Mouse (Mus musculus): ENCODE measurements around the gene Msh5. TPM values are rescaled to one million over a fixed set of nuclear protein-coding genes. Genes with fewer than 3 reads are reported as not detected.
"Not testable (repeated sequence)": the region's sequence is repeated elsewhere in the genome, so short reads cannot be mapped to it uniquely, and the experiment has no call there.

Gene Msh5
- polyA plus RNA-seq, 1 experiment from 2014 or later: 5.9 TPM

DNA sequence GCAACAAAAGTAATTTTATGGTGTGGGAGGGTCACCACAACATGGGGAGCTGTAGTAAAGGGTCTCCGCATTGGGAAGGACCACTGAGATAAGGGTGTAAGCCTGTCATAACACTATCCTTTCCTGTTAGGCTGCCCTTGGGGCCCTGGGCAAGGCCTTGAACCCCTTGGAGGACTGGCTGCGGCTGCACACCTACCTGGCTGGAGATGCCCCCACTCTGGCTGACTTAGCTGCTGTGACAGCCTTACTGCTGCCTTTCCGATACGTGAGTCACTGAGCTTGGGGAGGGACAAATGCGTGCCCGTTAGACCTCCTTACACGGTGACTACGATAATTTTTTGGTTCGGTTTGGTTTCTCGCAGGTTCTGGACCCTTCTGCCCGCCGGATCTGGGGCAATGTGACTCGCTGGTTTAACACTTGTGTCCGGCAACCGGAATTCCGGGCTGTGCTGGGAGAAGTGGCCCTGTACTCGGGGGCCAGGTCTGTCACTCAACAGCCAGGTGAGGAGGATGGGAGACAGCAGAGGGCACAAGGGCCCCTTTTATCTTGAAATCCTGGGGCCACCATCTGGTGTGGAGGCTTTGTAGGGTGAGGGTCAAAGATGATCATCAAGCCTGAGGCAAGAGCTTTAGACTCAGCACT, 42.3 kb downstream of the Msh5 start:
- ATAC-seq (ENCODE audit: low FRiP score, low TSS enrichment): no peak
- Histone ChIP-seq H3K4me2 (replicated peaks; ENCODE audit: low read depth, low read length) (no peak overlapping the region), H3K9me3 (ENCODE audit: control insufficient read depth, low read length) (no peaks in the 10 kb centered on the region), H3K9ac (ENCODE audit: low read depth, low read length) (no peak overlapping the region), H3K27me3 (ENCODE audit: control insufficient read depth, insufficient read depth, low read length) (no peaks in the 10 kb centered on the region), H3K36me3 (ENCODE audit: control insufficient read depth, insufficient read depth, low read length) (peaks cover 49% of the 10 kb centered on the region), H3K4me1 (ENCODE audit: control insufficient read depth, insufficient read depth, low read length) (peaks cover 24% of the 10 kb centered on the region), H3K4me3 (ENCODE audit: low read length) (no peak overlapping the region), H3K27ac (ENCODE audit: low read depth, low read length) (no peak overlapping the region)
- WGBS: 94% methylated on average over 17 of the region's 17 CpGs

DNA sequence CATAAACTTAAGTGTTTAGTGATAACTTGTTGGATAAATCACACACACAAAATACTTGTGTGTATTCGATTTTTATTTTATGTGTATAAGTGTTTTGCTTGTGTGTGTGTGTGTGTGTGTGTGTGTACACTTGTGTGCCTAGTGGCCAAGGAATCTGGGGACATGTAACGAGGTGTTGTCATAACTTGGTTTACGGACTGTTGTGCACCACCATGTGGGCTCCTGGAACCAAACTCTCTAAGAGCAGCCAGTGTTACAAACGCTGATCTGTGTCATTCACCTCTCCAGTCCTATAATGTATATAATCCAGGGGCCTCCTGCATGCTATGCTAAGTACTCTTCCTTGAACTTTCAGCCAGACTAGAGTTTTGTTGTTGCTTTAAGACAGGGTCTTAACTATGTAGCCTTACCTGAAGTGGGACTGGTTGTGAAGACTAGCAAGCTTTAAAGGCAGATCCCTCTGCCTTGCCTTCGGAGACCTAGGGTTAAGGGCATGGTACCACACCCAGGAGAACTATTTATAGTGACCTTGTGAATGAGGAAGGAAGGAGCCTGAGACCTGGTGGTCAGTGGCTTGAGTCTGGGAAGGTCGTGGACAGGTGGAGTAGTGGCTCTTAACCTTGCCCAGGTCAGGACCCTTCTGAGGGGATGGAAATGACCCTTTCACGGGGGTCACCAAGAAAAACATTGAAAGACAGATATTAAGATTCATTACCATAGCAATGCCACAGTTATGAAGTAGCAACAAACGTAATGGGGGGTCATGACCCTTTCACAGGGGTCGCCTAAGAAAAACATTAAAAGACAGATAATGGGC, 43.3 kb downstream of the Msh5 start:
- no peak overlapping the region for H3K27ac ChIP-seq (ENCODE audit: low read depth, low read length)
- H3K27me3 ChIP-seq (ENCODE audit: control insufficient read depth, insufficient read depth, low read length): no peaks in the 10 kb centered on the region
- 50% methylated on average over 9 of the region's 9 CpGs for WGBS
- peaks cover 47% of the 10 kb centered on the region for H3K36me3 ChIP-seq (ENCODE audit: control insufficient read depth, insufficient read depth, low read length)
- no peaks in the 10 kb centered on the region for H3K9me3 ChIP-seq (ENCODE audit: control insufficient read depth, low read length)
- H3K9ac ChIP-seq (ENCODE audit: low read depth, low read length): peak overlapping the region; percentile 86; the same call in 1 of the 2 replicates
- no peak for ATAC-seq (ENCODE audit: low FRiP score, low TSS enrichment)
- H3K4me3 ChIP-seq (ENCODE audit: low read length): peak overlapping the region; percentile 95
- H3K4me1 ChIP-seq (ENCODE audit: control insufficient read depth, insufficient read depth, low read length): peaks cover 28% of the 10 kb centered on the region
- peak overlapping the region; percentile 97 for H3K4me2 ChIP-seq (replicated peaks; ENCODE audit: low read depth, low read length)

GRCm38 (mm10) chr17:35002153-35002865, 44.2 kb downstream of the Msh5 start:
- Histone ChIP-seq H3K4me3 (ENCODE audit: low read length) (peak overlapping the region; percentile 95), H3K4me2 (replicated peaks; ENCODE audit: low read depth, low read length) (peak overlapping the region; percentile 97), H3K9me3 (ENCODE audit: control insufficient read depth, low read length) (no peaks in the 10 kb centered on the region), H3K9ac (ENCODE audit: low read depth, low read length) (peak overlapping the region; percentile 86), H3K4me1 (ENCODE audit: control insufficient read depth, insufficient read depth, low read length) (peaks cover 28% of the 10 kb centered on the region), H3K27me3 (ENCODE audit: control insufficient read depth, insufficient read depth, low read length) (no peaks in the 10 kb centered on the region), H3K27ac (ENCODE audit: low read depth, low read length) (peak overlapping the region; percentile 98), H3K36me3 (ENCODE audit: control insufficient read depth, insufficient read depth, low read length) (peaks cover 45% of the 10 kb centered on the region)
- WGBS: 5% methylated on average over 12 of the region's 12 CpGs
- ATAC-seq (ENCODE audit: low FRiP score, low TSS enrichment): no peak

DNA sequence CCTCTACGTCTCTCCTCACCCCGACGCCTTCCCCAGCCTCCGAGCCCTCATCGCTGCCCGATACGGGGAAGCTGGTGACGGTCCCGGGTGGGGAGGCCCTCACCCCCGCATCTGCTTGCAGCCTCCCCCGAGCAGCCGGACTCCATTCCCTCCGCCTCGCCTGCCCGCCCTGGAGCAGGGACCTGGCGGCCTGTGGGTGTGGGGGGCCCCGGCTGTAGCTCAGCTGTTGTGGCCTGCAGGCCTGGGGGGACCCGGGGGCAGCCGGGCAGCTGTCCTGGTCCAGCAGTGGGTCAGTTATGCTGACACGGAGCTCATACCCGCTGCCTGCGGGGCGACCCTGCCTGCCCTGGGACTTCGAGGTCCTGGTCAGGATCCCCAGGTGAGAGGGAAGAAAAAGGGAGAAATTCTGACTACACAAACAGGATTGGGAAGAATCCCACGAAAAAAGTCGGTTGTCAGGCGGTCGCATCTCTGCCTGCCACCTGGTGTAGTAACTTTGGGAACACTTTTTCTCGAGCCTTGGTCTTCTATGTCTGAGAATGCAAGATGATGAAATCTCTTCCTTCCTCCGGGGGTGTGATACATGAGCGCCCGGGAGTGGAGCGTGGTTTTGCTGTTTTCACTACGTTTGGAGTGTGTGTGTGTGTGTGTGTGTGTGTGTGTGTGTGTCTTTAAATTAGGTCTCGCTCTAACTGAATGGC, 44.9 kb downstream of the Msh5 start:
- Histone ChIP-seq H3K9me3 (ENCODE audit: control insufficient read depth, low read length) (no peaks in the 10 kb centered on the region), H3K4me2 (replicated peaks; ENCODE audit: low read depth, low read length) (peak overlapping the region; percentile 97), H3K4me3 (ENCODE audit: low read length) (peak overlapping the region; percentile 95), H3K4me1 (ENCODE audit: control insufficient read depth, insufficient read depth, low read length) (peaks cover 28% of the 10 kb centered on the region), H3K27ac (ENCODE audit: low read depth, low read length) (peak overlapping the region; percentile 98), H3K27me3 (ENCODE audit: control insufficient read depth, insufficient read depth, low read length) (no peaks in the 10 kb centered on the region), H3K36me3 (ENCODE audit: control insufficient read depth, insufficient read depth, low read length) (peaks cover 39% of the 10 kb centered on the region), H3K9ac (ENCODE audit: low read depth, low read length) (peak overlapping the region; percentile 86)
- peak; percentile 9 for ATAC-seq (ENCODE audit: low FRiP score, low TSS enrichment)
- under 1% methylated on average over 35 of the region's 35 CpGs for WGBS

GRCm38 (mm10) chr17:35000717-35001451, 45.7 kb downstream of the Msh5 start, which contains the start of gene Vars:
Gene Vars, plus strand, starts transcription at chr17:35000987.
- H3K4me2 ChIP-seq (replicated peaks; ENCODE audit: low read depth, low read length): peak within 1 kb of the TSS; percentile 97
- peaks cover 35% of the 10 kb centered on the region for H3K36me3 ChIP-seq (ENCODE audit: control insufficient read depth, insufficient read depth, low read length)
- peak within 1 kb of the TSS; percentile 98 for H3K27ac ChIP-seq (ENCODE audit: low read depth, low read length)
- peak within 1 kb of the TSS; percentile 95 for H3K4me3 ChIP-seq (ENCODE audit: low read length)
- no peaks in the 10 kb centered on the region for H3K9me3 ChIP-seq (ENCODE audit: control insufficient read depth, low read length)
- WGBS: 0% methylated on average over 64 of the region's 83 CpGs
- ATAC-seq (ENCODE audit: low FRiP score, low TSS enrichment): peak; percentile 93
- H3K27me3 ChIP-seq (ENCODE audit: control insufficient read depth, insufficient read depth, low read length): no peaks in the 10 kb centered on the region
- H3K9ac ChIP-seq (ENCODE audit: low read depth, low read length): peak within 1 kb of the TSS; percentile 86
- peaks cover 28% of the 10 kb centered on the region for H3K4me1 ChIP-seq (ENCODE audit: control insufficient read depth, insufficient read depth, low read length)

DNA sequence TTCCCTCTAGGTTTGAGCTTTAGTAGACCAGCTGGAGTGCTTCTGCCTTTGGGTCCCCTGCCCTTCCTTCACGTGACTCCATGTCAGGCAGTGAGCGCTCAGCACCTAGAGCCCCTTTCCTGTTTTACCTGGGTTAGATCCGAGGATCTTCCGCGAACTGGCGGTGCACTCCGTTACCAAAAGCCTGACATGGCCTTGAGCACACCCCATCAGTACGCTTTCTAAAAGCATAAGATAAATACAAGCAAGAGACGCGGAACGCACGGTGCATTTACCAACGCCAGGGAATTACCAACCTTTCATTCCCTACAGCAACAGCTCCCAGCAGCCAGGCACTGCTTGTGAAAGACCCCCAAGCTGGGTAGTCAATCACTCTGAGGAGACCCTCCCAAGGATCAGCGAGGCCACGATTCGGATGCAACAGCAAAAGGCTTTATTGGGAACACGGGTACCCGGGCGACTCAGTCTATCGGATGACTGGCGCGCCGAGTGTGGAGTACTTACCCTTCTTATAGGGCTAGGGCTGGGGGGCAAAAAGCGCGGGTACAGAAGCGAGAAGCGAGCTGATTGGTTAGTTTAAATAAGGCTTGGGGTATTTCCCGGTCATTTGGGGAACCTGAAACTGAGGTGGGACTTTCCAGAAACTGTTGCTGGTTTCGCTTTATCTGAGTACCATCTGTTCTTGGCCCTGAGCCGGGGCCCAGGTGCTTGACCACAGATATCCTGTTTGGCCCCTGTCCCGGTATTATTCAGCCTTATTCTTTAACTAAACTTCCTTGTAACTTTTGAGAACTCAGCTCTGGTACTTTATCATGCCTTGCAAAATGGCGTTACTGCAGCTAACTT, 46.5 kb downstream of the Msh5 start:
- Histone ChIP-seq H3K4me3 (ENCODE audit: low read length) (peak overlapping the region; percentile 95), H3K27ac (ENCODE audit: low read depth, low read length) (peak overlapping the region; percentile 98), H3K4me1 (ENCODE audit: control insufficient read depth, insufficient read depth, low read length) (peaks cover 28% of the 10 kb centered on the region), H3K4me2 (replicated peaks; ENCODE audit: low read depth, low read length) (peak overlapping the region; percentile 97), H3K9ac (ENCODE audit: low read depth, low read length) (peak overlapping the region; percentile 86), H3K36me3 (ENCODE audit: control insufficient read depth, insufficient read depth, low read length) (peaks cover 27% of the 10 kb centered on the region)
- H3K9me3 ChIP-seq (ENCODE audit: control insufficient read depth, low read length); H3K27me3 ChIP-seq (ENCODE audit: control insufficient read depth, insufficient read depth, low read length); ATAC-seq (ENCODE audit: low FRiP score, low TSS enrichment): not testable (repeated sequence)
- 20% methylated on average over 29 of the region's 32 CpGs for WGBS

DNA sequence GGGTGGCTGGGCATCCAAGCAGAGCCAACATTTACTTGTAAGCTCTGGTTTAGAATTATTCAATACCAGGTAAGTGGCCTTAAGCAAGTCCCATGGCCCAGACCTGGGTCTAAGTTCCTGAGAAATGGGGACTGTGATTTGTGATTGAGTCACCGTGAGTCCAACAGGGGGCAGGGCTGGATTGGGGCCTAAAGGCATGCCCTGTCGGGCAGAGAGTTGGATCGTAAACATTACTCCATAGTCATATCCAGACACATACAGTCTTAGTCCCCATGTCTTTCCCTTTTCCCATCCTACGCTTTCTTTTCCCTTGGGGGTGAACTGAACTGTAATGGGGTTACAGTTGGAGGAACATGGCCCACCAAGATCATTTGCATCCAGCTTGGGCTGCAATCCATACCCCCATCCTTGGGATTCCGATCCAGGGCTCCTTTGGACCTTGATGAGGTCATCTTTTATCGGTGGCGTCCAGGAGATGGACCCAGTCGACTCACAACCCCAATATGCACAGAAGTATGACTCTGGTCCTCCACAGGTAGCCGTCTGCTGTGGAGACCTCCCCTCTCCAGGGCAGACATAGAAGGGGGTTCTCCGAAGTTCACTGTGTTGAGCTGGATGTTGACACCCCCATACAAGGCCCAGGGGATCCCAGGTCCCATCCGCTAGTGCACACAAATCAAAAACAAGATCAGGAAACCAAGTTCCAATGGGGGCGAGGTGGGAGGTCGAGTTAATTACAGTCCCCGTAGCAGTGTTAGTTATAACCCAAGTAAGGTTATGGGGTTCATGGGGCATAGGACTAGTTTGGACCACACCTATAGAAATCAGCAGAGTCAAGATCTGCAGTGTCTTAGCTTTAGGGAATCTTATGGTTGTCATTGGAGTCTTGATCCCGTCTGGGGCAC, 47.8 kb downstream of the Msh5 start:
- H3K27me3 ChIP-seq (ENCODE audit: control insufficient read depth, insufficient read depth, low read length): no peaks in the 10 kb centered on the region
- 90% methylated on average over 15 of the region's 15 CpGs for WGBS
- peaks cover 28% of the 10 kb centered on the region for H3K4me1 ChIP-seq (ENCODE audit: control insufficient read depth, insufficient read depth, low read length)
- peak overlapping the region; percentile 36; the same call in 1 of the 2 replicates for H3K4me3 ChIP-seq (ENCODE audit: low read length)
- no peak for ATAC-seq (ENCODE audit: low FRiP score, low TSS enrichment)
- peak overlapping the region; percentile 14; the same call in 1 of the 2 replicates for H3K9ac ChIP-seq (ENCODE audit: low read depth, low read length)
- H3K27ac ChIP-seq (ENCODE audit: low read depth, low read length): no peak overlapping the region
- H3K36me3 ChIP-seq (ENCODE audit: control insufficient read depth, insufficient read depth, low read length): peaks cover 16% of the 10 kb centered on the region; the same call in 1 of the 2 replicates
- H3K9me3 ChIP-seq (ENCODE audit: control insufficient read depth, low read length): no peaks in the 10 kb centered on the region
- peak overlapping the region; percentile 97 for H3K4me2 ChIP-seq (replicated peaks; ENCODE audit: low read depth, low read length)

All from kidney, embryonic 14.5 days (tissue).